Mouse (Mus musculus): ENCODE measurements at regions not wholly inside any gene's neighbourhood (a gene's known extent, or its start where the extent isn't known, plus 50 kb on each side); places are given as distances from the start of the nearest gene placed in this dataset.

DNA sequence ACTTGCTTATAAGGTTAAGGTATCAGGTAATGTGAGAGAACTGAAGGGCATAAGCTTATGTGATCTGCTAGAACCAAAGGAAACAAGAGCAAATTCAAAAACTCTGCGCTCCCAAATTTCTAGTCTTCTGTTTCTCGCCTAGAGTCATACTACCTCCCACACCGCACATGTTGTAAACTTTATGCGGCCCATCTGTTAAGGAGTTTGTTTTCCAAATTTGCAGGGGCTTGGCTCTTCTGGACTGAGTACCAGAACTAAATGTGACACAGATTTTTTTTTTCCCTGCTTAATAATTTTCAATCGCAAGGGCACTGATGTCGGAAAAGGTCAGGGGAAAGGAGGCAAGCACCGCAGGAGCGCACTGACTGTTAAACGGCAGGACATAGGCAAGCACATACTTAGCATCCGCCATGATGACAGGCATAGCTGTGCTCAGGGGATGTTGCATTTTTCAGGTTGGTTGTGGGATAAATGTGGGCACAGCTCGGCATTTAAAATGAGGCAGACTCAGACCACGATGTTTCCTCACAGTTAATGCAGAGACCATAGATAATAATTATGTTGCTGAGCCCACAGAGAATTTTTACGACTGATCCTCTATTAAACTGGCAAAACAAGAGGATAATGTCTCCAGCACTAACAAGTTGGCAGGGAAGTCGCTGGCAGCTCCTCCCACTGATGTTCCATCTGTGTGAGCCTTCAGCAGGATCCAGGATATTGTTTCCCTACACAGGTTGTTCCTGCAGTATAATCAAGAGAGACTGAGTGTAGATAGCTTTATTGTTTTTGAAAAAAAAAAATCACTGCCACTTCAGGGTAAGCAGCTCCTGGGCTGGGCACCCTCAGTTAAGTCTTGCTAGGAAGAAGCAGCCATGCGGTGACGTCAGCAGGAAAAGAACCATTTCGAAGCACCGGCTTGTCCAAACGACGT, 428.2 kb upstream of the Atp2b1 start:
- no peak for DNase-seq

DNA sequence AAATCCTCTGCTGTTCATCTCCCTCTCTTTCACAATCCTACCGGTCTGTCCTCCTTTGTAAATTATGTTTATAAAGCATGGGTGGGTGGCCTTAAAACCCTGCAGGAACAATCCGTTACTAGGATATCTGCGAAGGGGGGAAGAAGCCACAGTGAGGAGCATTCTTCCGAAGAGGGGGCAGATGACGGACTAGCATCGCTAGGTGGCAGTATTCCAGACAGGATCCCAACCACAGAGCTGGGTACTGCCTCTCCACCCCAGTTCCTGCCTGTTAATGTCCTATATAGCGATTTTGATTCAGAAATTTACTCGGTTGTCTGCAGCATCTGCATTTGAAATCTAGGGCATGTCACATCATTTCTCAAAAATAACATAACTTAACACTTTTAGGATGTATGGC, 419.9 kb upstream of the Atp2b1 start:
- DNase-seq = peak; percentile 97

DNA sequence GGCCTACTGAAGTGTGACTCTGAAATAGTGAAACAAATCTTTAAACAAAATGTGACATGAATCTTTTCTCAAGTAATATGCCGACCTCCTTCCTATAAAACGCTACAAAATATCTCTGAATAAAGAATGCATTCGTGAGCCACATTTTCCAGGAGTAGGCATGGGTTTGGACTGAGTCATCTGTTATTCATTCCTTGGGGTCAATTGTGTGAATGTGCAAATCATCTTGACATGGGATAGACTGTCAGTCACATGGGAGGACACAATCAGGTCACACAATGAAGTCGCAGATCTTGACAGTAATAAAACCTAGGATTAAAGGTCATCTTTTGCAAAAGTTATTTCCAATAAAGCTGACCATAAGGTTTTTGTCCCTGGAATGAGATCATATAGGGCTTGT, 418.0 kb upstream of the Atp2b1 start:
- DNase-seq = no peak

- peak; percentile 34 for DNase-seq
Observed at GRCm38 (mm10) chr10:98500315-98500714, 413.9 kb upstream of the Atp2b1 start.

DNA sequence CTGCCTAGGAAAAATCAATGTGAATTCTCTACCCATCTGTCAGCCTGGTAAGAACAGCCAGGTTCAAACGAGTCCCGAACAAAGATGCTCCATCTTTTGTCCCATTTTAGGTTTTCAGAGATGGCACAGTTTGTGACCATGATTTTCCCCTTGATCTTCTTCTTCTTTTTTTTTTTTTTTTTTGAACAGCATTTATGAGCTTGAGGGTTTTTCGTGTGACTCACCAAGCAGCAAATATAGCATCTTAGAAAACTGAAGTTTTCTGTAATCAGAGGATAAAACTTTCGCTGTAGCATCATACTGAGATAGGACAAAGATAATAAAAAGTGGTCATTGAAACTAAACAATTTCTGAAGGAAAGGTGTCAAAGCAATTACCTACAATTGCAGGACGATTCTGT, 412.6 kb upstream of the Atp2b1 start:
- no peak for DNase-seq

- DNase-seq = no peak
Observed at GRCm38 (mm10) chr10:98504524-98504923, 409.7 kb upstream of the Atp2b1 start.

GRCm38 (mm10) chr10:98508515-98509143, 405.6 kb upstream of the Atp2b1 start:
- peak; percentile 86 for DNase-seq

- no peak for DNase-seq
Observed at GRCm38 (mm10) chr10:98514836-98515235, 399.4 kb upstream of the Atp2b1 start.

DNA sequence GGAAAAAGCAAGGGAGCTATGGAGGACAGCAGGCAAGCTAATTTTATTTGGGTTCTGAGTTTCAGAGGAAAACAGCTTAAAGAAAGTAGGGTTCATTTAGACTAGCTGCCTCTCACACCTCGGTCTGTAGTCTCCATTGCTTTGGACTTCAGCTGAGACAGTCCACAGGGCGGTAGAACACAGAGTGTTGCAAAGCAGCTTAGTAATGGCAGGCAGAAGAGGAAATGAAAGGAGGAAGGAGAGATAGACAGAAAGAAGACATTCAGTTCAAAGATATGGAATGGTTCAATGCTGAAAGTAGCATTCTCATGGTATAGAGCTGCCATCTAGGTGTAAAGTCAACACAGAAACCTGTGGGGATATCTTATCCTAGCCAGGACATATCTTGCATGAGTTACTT, 396.6 kb upstream of the Atp2b1 start:
- DNase-seq = no peak

- no peak for DNase-seq
Observed at GRCm38 (mm10) chr10:98529565-98529964, 384.6 kb upstream of the Atp2b1 start.

DNA sequence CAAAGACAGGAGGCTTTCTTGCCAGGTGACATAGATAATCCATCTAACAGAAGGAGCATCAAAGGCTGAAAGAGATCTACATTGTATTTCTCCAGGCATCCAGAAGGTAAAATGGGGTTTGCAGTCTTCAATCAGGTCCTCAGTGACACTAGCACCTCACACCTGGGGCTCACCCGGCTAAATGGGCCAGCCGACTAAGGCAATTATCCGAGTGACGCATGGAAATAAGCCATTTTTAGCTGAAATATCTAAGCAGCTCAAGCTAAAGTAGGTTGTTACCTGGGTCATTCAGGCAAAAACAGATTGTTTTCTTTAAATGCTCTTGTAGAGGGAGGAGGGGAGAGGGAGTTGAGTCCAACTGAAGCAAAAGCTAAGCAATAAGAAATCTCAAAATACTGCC, 382.8 kb upstream of the Atp2b1 start:
- DNase-seq = no peak

DNA sequence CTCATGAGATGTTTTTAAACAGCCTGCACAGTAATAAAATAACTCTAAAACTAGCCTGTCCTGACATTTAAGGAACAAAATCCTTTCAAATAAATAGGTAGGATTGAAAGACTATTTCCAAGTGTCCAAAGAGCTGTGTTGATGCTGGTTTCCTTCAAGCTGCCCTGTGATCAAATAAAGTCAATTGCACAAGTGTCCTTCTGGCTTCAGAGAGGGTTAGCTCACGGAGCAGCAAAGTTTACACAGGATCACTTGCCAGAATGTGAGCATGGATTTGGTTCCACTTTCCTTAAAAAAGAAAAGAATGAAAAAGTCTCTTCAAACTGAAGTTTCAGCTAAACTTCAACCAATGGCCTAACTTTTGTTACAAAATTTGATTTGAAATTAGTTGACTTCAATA, 375.5 kb upstream of the Atp2b1 start:
- DNase-seq = no peak

GRCm38 (mm10) chr10:98541062-98541461, 373.1 kb upstream of the Atp2b1 start:
- peak; percentile 83 for DNase-seq

DNA sequence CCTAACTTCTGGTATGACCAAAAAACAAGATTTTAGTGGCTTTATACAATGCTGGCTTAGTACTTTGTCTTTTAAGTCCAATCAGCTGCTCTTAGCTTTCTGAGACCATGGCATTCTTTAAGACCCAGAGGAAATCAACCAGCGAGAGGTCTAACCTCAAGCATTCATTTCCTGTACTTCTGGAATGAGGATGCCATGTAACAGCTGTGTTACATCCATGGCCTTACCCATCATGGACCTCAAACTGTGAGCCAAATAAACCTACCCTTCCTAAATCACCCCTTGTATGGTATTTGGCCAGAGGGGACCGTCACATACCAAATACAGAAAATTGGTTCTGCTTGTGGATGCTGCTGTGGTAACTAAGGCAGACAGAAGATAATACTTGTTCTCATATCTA, 372.1 kb upstream of the Atp2b1 start:
- no peak for DNase-seq

GRCm38 (mm10) chr10:98543253-98543997, 370.8 kb upstream of the Atp2b1 start:
- DNase-seq = peak; percentile 89

DNA sequence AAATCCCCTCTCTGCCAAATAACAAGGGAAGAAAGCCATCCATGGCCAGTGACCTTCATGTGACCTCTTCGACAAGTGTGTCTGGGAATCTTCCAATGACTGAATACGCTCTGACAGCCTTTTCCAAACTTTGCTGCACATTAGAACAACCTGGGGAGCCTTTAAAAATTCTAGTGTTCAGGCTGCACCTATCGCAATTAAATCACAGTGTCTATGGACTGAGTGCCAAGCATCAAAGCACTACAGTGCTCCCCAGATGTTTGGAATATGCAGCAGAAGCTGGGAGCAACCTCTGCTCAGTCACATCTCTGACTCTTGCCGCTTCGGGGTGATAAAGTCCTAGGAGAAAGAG, 370.2 kb upstream of the Atp2b1 start:
- DNase-seq = no peak

DNA sequence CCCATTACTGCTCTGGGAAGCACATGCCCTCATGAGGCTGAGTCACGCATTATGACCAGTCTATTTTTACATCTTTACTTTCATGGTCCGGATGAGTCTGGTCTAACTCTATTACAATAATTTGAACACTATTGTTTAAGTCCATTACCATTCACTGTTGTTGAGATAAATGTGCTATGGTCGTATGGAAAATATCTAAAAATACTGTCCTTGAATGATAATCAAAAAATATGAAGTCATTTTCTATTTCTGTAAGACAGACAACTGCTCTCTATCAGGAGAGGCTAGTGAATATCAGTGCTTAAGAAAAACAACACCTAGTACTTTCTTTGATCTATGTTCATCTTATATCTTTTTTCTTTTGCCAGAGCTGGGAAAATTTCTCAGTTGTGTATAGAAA, 359.6 kb upstream of the Atp2b1 start:
- DNase-seq = no peak

DNA sequence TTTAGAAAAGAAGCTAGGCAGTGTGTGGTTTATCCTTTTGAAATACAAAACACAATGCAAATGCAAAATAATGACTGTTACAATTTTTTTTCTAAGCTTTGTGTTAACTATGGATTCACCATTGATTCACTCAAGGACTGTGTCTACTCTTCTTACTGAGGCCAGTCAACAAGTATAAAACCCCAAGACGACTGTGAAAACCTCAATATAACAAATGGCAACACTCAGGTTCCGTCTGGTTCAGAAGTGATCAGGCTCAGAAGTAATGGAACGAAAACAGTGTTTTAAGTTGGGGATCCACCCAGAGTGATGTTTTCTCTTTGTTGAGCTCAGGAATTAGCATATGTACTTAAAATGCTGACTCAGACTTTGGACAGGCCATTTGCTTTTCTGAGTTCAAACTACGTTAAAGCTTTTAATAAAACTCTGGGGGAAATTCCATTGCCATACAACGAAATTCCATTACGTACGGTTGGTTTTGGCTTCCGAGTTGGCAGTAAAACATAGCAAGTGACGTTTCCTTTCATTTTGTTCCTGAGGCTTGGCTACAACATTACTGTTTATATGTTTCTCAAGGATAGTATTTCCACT, 356.6 kb upstream of the Atp2b1 start:
- DNase-seq = no peak

GRCm38 (mm10) chr10:98558560-98558959, 355.6 kb upstream of the Atp2b1 start:
- DNase-seq = no peak

DNA sequence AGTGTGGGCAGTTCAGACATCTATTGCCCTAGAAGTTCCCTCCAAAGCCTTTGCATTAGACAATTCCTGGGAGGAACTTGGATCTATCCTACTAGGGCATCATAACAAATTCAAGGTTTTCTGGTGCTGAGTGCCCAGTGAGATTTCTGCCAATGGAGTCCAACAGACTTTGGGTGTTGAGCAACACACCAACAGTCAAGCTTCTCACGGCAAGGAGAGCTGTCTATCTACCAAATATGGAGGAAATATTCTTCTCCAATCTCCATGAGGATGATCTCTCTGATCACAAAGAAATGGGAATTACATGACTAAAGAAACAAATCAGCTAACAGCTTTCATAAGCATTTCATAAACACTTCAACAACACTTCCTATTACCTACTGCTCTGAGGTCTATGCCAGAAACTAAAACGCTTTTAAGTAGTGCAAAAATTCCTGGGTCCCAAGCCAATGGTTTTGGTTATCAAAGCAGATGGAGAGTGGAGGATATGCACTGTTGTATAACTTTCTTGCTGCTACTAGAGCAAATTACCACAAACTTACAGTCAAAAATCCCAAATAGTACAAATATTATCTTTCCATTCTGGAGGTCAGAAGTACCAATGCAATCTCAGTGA, 351.8 kb upstream of the Atp2b1 start:
- no peak for DNase-seq

DNA sequence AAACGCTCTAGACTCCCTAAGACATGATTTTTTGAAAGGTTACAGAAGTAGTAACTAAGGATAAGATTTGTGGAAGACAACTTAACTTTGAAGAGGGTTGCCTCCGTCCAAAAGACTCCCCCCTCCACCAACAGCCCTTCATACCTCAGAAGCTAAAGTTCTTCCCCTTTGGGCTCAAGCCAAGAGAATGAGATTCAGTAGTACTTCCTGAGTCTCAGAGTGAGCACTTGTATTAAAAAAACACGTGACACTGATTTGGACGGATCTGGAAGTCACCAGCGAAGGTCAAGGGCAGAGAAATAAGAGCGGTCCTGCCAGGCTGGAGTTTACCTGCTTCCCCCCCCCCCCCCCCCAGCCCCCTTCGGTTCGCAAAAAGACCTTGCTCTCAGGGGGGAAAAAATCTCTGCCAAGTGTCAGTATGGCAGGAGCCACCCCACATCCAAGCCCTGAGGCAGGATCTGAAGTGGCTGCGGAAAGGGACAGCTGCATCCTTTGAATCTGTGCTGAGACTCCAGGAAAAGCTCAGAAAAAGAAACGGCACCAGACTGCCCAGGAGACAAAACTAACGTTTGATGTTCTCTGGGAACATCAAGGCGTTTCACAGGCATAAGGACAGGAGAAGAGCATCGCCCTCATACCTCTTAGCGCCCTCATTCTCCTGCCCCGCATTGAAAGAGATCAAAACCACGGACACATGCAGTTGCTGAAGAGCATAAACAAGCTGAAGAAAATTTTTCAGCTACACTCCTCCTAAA, 341.2 kb upstream of the Atp2b1 start:
- no peak for DNase-seq

GRCm38 (mm10) chr10:98577040-98577439, 337.2 kb upstream of the Atp2b1 start:
- DNase-seq = no peak
